Mouse (Mus musculus): Measurements from ENCODE around the gene Acads. TPM values are rescaled to one million over a fixed set of nuclear protein-coding genes. Genes with fewer than 3 reads are reported as not detected.
"Not testable (repeated sequence)": the region's sequence is repeated elsewhere in the genome, so short reads cannot be mapped to it uniquely, and the experiment has no call there.

The Acads gene
- polyA plus RNA-seq (2015; fragmentation: Nextera tagmentation; extraction: Ambion mirVana): 48.8 and 54.2 TPM in 2 replicates

- H3K4me2 ChIP-seq (ENCODE audit: low read depth, low read length): peak within 1 kb of the TSS; percentile 85
- no peaks in the 10 kb centered on the region for H3K9me3 ChIP-seq (replicated peaks; ENCODE audit: control insufficient read depth, low read length)
- peak within 1 kb of the TSS; percentile 60 for H3K27ac ChIP-seq (ENCODE audit: low read length)
- peaks cover 15% of the 10 kb centered on the region for H3K4me1 ChIP-seq (ENCODE audit: control insufficient read depth, low read depth, low read length)
- H3K4me3 ChIP-seq (ENCODE audit: low read depth, low read length): peak within 1 kb of the TSS; percentile 81
- peak within 1 kb of the TSS; percentile 78 for H3K9ac ChIP-seq (ENCODE audit: low read depth, low read length)
- under 1% methylated on average over 39 of the region's 39 CpGs for WGBS (ENCODE audit: insufficient replicate concordance)
- H3K36me3 ChIP-seq (ENCODE audit: control insufficient read depth, insufficient read depth): no peaks in the 10 kb centered on the region
- no peaks in the 10 kb centered on the region for H3K27me3 ChIP-seq (ENCODE audit: control insufficient read depth, insufficient read depth, low read depth, low read length)
- peak; percentile 91 for ATAC-seq (ENCODE audit: low read depth)
Measured at GRCm38 (mm10) chr5:115118961-115119570, at the start of gene Acads. TSS of gene Acads (minus strand) at chr5:115119346.

- WGBS (ENCODE audit: insufficient replicate concordance): 21% methylated on average over 6 of the region's 6 CpGs
- Histone ChIP-seq H3K4me1 (ENCODE audit: control insufficient read depth, low read depth, low read length) (peaks cover 4% of the 10 kb centered on the region; the same call in 1 of the 2 replicates), H3K9ac (ENCODE audit: low read depth, low read length) (no peak overlapping the region), H3K36me3 (ENCODE audit: control insufficient read depth, insufficient read depth) (no peaks in the 10 kb centered on the region), H3K27ac (ENCODE audit: low read length) (no peak overlapping the region; the same call in 1 of the 2 replicates), H3K27me3 (ENCODE audit: control insufficient read depth, insufficient read depth, low read depth, low read length) (no peaks in the 10 kb centered on the region), H3K4me2 (ENCODE audit: low read depth, low read length) (no peak overlapping the region), H3K9me3 (replicated peaks; ENCODE audit: control insufficient read depth, low read length) (no peaks in the 10 kb centered on the region), H3K4me3 (ENCODE audit: low read depth, low read length) (no peak overlapping the region)
- ATAC-seq (ENCODE audit: low read depth): peak; percentile 56
Measured at GRCm38 (mm10) chr5:115167396-115167795, 48.2 kb upstream of the Acads start.

GRCm38 (mm10) chr5:115166815-115167194 lies 47.7 kb upstream of the Acads start:
- ATAC-seq (ENCODE audit: low read depth): no peak
- no peaks in the 10 kb centered on the region for H3K36me3 ChIP-seq (ENCODE audit: control insufficient read depth, insufficient read depth)
- no peak overlapping the region for H3K9ac ChIP-seq (ENCODE audit: low read depth, low read length)
- 61% methylated on average over 7 of the region's 7 CpGs for WGBS (ENCODE audit: insufficient replicate concordance)
- H3K9me3 ChIP-seq (replicated peaks; ENCODE audit: control insufficient read depth, low read length): no peaks in the 10 kb centered on the region
- peaks cover 4% of the 10 kb centered on the region; the same call in 1 of the 2 replicates for H3K4me1 ChIP-seq (ENCODE audit: control insufficient read depth, low read depth, low read length)
- H3K27me3 ChIP-seq (ENCODE audit: control insufficient read depth, insufficient read depth, low read depth, low read length): no peaks in the 10 kb centered on the region
- no peak overlapping the region for H3K4me2 ChIP-seq (ENCODE audit: low read depth, low read length)
- H3K4me3 ChIP-seq (ENCODE audit: low read depth, low read length): no peak overlapping the region
- no peak overlapping the region; the same call in 1 of the 2 replicates for H3K27ac ChIP-seq (ENCODE audit: low read length)

- 51% methylated on average over 11 of the region's 11 CpGs for WGBS (ENCODE audit: insufficient replicate concordance)
- Histone ChIP-seq H3K36me3 (ENCODE audit: control insufficient read depth, insufficient read depth) (no peaks in the 10 kb centered on the region), H3K27ac (ENCODE audit: low read length) (no peak overlapping the region), H3K27me3 (ENCODE audit: control insufficient read depth, insufficient read depth, low read depth, low read length) (no peaks in the 10 kb centered on the region), H3K4me1 (ENCODE audit: control insufficient read depth, low read depth, low read length) (peaks cover 8% of the 10 kb centered on the region), H3K9ac (ENCODE audit: low read depth, low read length) (no peak overlapping the region), H3K9me3 (replicated peaks; ENCODE audit: control insufficient read depth, low read length) (no peaks in the 10 kb centered on the region), H3K4me2 (ENCODE audit: low read depth, low read length) (no peak overlapping the region), H3K4me3 (ENCODE audit: low read depth, low read length) (no peak overlapping the region)
- no peak for ATAC-seq (ENCODE audit: low read depth)
Measured at GRCm38 (mm10) chr5:115165895-115166814, 47.0 kb upstream of the Acads start.

- Histone ChIP-seq H3K4me3 (ENCODE audit: low read depth, low read length) (no peak overlapping the region), H3K9ac (ENCODE audit: low read depth, low read length) (no peak overlapping the region), H3K9me3 (replicated peaks; ENCODE audit: control insufficient read depth, low read length) (no peaks in the 10 kb centered on the region), H3K36me3 (ENCODE audit: control insufficient read depth, insufficient read depth) (no peaks in the 10 kb centered on the region), H3K4me2 (ENCODE audit: low read depth, low read length) (no peak overlapping the region), H3K4me1 (ENCODE audit: control insufficient read depth, low read depth, low read length) (peaks cover 14% of the 10 kb centered on the region), H3K27ac (ENCODE audit: low read length) (no peak overlapping the region), H3K27me3 (ENCODE audit: control insufficient read depth, insufficient read depth, low read depth, low read length) (no peaks in the 10 kb centered on the region)
- WGBS (ENCODE audit: insufficient replicate concordance): 62% methylated on average over 9 of the region's 9 CpGs
- ATAC-seq (ENCODE audit: low read depth): no peak
Measured at GRCm38 (mm10) chr5:115165351-115165750, 46.2 kb upstream of the Acads start.

- not testable (repeated sequence) for ATAC-seq (ENCODE audit: low read depth); H3K9me3 ChIP-seq (replicated peaks; ENCODE audit: control insufficient read depth, low read length); H3K27me3 ChIP-seq (ENCODE audit: control insufficient read depth, insufficient read depth, low read depth, low read length); H3K4me3 ChIP-seq (ENCODE audit: low read depth, low read length); H3K4me2 ChIP-seq (ENCODE audit: low read depth, low read length); H3K27ac ChIP-seq (ENCODE audit: low read length); H3K36me3 ChIP-seq (ENCODE audit: control insufficient read depth, insufficient read depth); H3K9ac ChIP-seq (ENCODE audit: low read depth, low read length)
- 63% methylated on average over 4 of the region's 4 CpGs for WGBS (ENCODE audit: insufficient replicate concordance)
- H3K4me1 ChIP-seq (ENCODE audit: control insufficient read depth, low read depth, low read length): peaks cover 17% of the 10 kb centered on the region
Measured at GRCm38 (mm10) chr5:115164446-115164845, 45.3 kb upstream of the Acads start.

GRCm38 (mm10) chr5:115163563-115163962 lies 44.4 kb upstream of the Acads start:
- Histone ChIP-seq H3K27me3 (ENCODE audit: control insufficient read depth, insufficient read depth, low read depth, low read length) (no peaks in the 10 kb centered on the region), H3K9me3 (replicated peaks; ENCODE audit: control insufficient read depth, low read length) (no peaks in the 10 kb centered on the region), H3K36me3 (ENCODE audit: control insufficient read depth, insufficient read depth) (no peaks in the 10 kb centered on the region), H3K4me3 (ENCODE audit: low read depth, low read length) (no peak overlapping the region), H3K27ac (ENCODE audit: low read length) (no peak overlapping the region), H3K4me2 (ENCODE audit: low read depth, low read length) (no peak overlapping the region), H3K9ac (ENCODE audit: low read depth, low read length) (no peak overlapping the region), H3K4me1 (ENCODE audit: control insufficient read depth, low read depth, low read length) (peaks cover 23% of the 10 kb centered on the region)
- 48% methylated on average over 8 of the region's 8 CpGs for WGBS (ENCODE audit: insufficient replicate concordance)
- ATAC-seq (ENCODE audit: low read depth): no peak

GRCm38 (mm10) chr5:115161940-115162279 lies 42.8 kb upstream of the Acads start:
- 71% methylated on average over 1 of the region's 1 CpGs for WGBS (ENCODE audit: insufficient replicate concordance)
- not testable (repeated sequence) for H3K27me3 ChIP-seq (ENCODE audit: control insufficient read depth, insufficient read depth, low read depth, low read length); H3K27ac ChIP-seq (ENCODE audit: low read length); H3K9ac ChIP-seq (ENCODE audit: low read depth, low read length); H3K9me3 ChIP-seq (replicated peaks; ENCODE audit: control insufficient read depth, low read length); H3K36me3 ChIP-seq (ENCODE audit: control insufficient read depth, insufficient read depth); ATAC-seq (ENCODE audit: low read depth); H3K4me3 ChIP-seq (ENCODE audit: low read depth, low read length); H3K4me2 ChIP-seq (ENCODE audit: low read depth, low read length)
- H3K4me1 ChIP-seq (ENCODE audit: control insufficient read depth, low read depth, low read length): peaks cover 25% of the 10 kb centered on the region
